Mouse (Mus musculus): ENCODE measurements around the gene Cacna1a.

Cacna1a gene

DNA sequence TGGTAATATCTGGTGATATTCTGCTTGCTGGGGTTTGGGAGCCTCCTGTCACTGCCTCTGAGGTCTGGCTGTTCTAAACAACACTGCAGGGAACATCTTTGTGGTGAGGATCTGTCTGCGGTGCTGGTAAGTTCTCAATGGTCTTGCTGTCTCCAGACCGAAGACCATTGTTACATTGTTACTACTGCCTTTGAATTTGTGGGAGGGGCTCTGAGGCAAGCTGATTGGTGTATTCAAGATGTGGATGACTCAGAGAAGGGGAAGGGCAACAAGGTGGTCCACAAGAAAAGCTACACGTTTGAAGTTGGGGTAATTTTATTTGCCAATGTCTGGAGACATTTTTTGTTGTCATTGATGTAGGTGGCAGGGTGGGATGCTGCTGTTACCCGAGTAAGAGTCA is 40.8 kb downstream of the Cacna1a start:
- TF ChIP-seq GATA4 (IDR thresholded peaks at IDR 0.05; ENCODE audit: insufficient replicate concordance, low read length), result no peak

DNA sequence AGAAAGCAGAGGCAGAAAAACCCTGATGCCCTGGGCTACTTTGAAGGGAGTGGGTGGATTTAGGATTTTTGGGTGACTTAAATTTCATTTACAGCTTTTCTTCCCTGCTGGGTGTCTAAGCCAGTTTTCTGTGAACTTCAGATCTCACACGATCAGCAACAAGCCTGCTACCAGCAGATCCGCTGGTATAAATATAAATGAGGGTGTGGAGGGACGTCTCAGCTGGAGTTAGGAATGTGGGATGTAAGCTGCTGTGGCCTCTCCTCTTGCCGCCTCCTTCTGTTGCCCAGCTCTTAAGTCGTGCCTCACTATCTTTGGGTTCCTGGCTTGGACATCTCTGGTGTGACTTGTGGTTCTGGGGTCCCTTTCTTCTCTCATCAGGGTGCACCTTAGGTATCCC is 41.3 kb downstream of the Cacna1a start:
- no peak for TF ChIP-seq GATA4 (IDR thresholded peaks at IDR 0.05; ENCODE audit: insufficient replicate concordance, low read length)

DNA sequence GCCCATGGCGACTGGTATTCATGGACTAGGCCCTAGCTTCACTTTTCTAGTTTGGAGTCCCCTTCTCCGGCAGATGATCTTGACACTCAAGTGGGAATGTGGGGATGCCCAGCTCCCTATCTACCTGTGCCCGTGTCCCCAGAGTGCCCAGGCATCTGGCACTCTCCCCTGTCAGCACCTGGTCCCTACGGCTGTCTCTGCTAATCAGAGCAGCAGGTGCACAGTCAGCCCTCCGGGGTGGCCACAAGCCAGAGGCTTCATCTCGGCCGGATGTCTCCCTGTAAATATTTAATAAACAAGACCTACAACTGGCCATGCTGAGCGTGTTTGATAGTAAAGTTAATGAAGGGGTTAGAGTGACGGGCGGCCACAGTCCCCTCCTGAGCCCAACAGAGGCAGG is 47.1 kb downstream of the Cacna1a start:
- no peak for TF ChIP-seq GATA4 (IDR thresholded peaks at IDR 0.05; ENCODE audit: insufficient replicate concordance, low read length)

DNA sequence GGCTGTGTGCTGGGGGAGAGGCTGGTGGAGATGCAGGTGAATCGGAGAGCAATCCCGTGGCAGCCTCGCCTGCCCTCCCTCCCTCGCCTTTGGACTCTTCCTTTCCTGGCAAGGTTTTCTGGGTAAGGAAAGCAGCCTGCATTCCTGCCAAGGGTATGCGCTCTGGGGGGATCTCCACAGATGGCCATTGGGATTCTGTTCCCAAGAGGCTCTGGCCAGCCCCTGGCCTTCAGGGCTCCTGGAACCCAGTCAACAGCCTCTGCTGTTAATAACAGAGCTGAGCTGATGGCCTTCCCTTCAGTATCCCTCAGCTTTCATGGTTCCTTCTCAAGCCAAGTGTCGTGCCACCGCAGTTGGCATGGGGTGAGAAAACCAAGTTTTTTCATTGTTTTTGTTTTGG is 51.6 kb downstream of the Cacna1a start:
- no peak for TF ChIP-seq GATA4 (IDR thresholded peaks at IDR 0.05; ENCODE audit: insufficient replicate concordance, low read length)

DNA sequence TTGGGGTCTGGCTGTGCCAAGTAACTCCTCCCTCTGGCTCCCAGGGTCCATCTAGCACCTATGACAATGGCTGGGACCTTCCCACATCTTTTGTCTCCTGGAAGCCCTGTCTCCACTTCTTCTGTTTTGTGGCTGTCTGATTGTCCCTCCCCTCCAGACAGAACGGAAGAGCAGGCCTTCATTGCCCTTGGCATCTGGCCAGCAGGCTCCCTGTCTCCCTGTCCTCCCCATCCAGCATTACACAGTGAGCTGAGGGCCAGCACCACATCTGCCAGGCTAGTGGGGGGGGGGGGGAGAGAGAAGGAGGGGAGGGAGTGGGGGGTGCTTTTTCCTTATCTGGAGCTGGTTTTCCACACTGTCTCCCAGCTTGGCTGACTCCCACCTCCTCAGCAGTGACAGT is 53.8 kb downstream of the Cacna1a start:
- no peak for TF ChIP-seq GATA4 (IDR thresholded peaks at IDR 0.05; ENCODE audit: insufficient replicate concordance, low read length)

DNA sequence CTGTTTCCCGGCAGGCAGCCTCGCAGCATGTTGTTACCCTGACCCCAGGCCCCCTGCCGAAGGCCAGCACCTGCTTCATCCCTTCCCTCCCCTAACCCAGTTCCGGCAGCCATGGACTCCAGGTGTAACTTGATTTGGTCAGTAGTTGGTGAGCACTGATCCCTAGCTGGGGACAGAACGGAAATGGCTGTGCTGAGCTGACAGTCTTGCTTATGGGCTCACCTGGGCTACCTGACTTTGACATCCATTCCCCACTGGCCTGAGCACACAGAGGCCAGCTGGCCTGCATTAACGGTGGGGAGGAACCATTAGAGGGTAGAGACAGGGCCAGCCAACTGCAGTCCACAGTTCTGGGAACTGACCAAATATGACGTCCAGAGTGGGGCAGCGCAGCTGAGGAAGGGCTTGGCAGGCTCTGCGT is 58.3 kb downstream of the Cacna1a start:
- no peak for TF ChIP-seq GATA4 (IDR thresholded peaks at IDR 0.05; ENCODE audit: insufficient replicate concordance, low read length)

DNA sequence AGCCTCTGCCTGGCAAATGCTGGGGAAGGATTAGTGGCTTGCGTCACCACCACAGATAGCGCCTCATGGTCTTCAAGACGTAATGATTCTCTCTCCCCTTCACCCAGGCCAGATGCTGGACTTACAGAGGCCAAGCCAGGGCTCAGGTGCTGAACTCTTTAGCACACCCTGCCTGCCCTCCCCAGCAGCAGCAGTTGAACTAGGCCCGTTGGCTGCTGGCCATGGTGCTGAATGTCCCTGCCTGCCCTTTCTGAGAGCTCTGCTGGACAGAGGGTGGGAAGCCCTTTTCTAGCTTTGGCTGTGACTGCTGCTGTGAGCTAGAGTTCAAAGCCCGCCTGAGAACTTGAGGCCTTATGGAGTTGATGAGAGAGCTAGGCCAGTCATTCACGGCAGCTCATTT is 66.3 kb downstream of the Cacna1a start:
- TF ChIP-seq GATA4 (IDR thresholded peaks at IDR 0.05; ENCODE audit: insufficient replicate concordance, low read length), result no peak

DNA sequence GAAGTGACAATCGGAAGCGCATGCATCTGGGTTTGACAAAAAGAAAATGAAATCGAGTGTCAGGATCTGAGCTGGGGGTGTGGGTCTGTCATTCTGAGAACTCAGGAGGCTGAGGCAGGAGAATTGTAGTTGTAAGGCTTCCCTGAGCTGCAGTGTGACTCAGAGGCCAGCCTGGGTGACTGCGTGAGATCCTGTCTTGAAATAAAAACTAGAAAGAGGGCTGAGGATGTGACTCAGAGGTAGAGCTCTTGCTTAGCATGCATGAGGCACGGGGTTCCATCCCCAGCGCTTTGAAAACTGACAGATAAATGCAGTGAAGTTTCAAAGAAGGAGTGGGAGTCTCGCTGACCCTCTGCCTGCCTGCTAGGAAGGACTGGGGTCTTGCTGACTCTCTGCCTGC is 70.6 kb downstream of the Cacna1a start:
- no peak for TF ChIP-seq GATA4 (IDR thresholded peaks at IDR 0.05; ENCODE audit: insufficient replicate concordance, low read length)

DNA sequence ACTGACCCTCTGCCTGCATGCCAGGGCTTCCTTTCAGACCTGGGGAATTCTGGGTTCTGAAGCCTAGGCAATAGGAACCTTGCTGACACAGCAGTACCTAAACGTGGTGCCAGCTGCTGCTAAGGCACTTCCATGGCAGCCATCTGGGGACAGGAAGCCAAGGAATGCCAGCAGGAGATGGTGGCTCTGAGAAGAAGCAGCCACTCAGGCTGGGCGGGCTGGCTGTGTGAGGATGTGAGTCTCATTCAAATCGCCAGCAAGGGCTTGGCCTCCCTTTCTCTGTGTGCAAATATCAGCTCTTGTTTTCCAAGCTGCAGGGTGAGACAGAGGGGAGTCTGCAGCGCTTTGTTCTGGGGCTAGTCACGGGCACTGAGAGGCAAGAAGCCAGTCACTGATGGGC is 71.0 kb downstream of the Cacna1a start:
- TF ChIP-seq GATA4 (IDR thresholded peaks at IDR 0.05; ENCODE audit: insufficient replicate concordance, low read length), result no peak

DNA sequence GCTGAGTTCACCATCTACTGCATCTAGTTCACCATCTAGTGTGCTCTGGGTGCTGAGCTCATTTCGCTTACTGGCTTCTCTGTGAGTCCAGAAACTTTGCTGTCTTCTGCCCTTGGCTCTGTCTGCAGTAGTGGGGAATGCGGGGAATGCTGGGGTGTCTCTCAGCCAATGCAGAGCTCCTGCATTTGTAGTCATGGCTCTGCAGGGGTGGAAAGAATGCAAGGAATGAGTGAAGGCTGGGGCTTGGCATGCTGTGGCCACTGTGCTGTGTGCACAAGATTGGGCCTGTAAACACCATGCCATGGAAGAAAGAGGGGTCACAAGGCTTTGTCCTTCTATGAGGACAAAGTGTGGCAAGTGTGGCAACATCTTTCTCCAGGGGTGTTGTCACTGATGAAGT is 72.5 kb downstream of the Cacna1a start:
- no peak for TF ChIP-seq GATA4 (IDR thresholded peaks at IDR 0.05; ENCODE audit: insufficient replicate concordance, low read length)

DNA sequence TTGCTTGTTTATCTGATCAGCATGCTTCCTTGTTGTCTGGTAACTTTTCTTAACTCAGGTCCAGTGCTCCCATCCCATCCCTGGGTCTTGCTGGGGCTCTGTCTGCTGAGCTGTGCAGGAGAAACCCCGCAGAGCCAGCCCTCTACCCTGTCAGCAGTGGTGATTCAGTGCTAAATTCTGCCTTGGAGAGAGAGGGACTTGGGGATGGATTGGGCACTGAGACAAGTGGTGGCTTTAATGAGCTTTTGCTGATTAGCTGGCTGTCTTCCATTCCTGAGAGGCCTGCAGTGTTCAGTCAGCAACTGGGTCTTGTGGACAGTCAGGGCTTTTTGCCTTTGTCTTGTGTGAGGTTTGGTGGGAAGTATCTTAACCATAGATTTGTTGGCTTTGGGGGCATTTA is 78.7 kb downstream of the Cacna1a start:
- TF ChIP-seq GATA4 (IDR thresholded peaks at IDR 0.05; ENCODE audit: insufficient replicate concordance, low read length), result no peak

DNA sequence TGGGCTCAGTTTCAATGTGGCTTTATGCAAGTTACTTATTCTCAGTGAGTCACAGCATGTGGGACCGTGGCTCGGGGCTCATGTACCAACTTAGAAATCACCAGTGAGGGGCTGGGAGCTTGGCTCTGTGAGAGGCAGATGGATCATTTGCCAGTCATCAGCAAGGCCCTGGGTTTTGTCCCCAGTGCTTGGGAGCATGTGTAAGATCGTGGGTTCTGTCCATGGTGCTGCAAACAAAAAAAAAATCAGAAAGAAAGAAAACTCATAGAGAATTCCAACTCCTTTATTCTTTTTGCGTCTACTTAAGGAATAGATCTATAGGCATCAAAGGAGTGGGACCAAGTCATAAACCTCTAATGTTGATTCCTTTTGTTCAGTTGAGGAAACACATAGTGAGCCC is 80.8 kb downstream of the Cacna1a start:
- TF ChIP-seq GATA4 (IDR thresholded peaks at IDR 0.05; ENCODE audit: insufficient replicate concordance, low read length), result no peak

DNA sequence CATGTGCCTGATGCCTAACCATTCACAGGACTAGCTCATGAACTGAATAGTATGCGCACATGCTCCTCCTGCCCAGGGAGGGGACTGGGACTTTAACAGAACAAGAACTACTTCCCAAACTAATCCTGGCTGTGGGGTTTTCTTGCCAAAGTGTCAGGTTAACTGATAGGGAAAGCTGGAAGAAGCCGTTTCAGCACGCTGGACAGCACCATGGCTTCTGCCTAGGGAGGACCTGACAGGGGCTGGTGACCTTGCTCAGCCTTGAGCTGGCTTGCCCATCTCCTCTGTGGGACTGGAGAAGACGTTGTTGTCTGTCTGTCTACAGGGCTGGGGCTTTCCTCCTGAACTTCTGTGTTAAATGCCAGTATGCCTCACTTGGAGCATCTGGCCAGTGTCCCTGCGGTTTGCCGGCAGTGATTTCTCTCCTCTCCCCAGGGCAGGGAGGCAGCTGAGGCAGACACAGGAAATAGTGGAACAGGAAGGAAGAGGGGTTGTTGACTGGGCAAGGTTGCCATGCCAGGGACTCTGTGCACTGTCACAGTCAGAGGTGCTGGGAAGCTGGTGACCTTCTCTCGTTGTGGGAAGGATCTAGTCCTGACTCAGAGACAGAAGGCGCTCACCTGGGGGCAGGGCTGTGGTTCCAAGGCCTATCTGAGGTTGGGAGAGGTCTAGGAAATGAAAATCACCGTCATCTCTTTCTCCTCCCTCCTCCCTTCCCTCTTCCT is 83.2 kb downstream of the Cacna1a start:
- no peak for TF ChIP-seq GATA4 (IDR thresholded peaks at IDR 0.05; ENCODE audit: insufficient replicate concordance, low read length)

DNA sequence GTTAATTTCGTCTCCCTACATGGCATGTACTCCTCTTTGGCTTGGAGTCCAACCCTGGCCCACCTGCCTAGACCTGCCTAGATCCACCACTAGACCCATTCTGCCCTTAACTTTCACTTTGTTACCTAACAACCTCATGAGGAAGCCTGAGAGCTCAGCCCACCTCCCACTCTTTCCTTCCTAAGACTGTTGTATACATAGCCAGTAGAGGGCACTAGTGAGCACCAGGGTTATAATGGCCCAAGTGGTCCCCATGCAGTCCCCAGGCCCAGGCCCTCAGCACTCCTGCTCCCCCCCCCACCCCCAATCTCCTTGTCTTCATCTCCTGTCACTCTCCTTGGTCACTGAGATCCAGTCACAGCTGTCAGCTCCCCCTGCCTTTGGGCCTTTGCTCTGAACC is 86.2 kb downstream of the Cacna1a start:
- TF ChIP-seq GATA4 (IDR thresholded peaks at IDR 0.05; ENCODE audit: insufficient replicate concordance, low read length), result no peak

DNA sequence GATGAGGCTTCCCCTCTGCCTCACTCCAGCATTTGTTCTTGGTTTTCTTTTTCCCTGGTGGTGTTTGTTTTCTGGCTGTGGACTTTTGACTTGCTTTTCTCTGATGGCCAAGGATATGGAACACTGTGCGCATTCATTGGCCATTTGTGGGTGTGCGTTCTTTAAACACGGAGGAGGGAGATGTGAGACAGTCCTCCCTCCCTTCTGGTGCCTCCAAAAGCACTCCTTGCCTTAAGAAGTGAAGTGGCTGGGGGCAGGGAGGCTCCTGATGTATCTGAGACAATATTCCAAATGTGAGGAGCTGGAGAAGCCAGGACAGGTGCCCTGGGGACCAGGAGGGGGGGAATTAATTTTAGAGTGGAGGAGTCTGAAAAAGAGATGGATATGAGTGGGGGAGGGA is 89.1 kb downstream of the Cacna1a start:
- no peak for TF ChIP-seq GATA4 (IDR thresholded peaks at IDR 0.05; ENCODE audit: insufficient replicate concordance, low read length)

DNA sequence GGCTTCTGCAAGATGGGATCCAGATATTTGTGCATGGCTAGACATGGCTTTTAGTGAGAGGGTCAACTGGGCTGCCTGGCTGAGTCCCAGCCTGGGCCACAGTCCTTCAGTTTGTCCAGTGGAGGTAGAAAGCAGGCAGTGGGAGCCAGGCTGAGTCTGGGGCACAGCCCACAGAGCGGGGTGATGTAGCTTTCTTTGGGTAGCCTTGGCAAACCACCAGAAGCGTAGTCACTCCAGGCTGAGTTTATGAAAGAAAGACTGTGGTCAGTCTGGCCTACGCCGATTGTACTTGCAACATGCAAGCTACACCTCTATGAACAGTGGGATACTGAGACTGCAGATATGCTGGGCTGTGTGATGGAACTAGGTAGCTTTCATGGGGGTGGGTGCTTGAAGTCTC is 94.8 kb downstream of the Cacna1a start:
- no peak for TF ChIP-seq GATA4 (IDR thresholded peaks at IDR 0.05; ENCODE audit: insufficient replicate concordance, low read length)

DNA sequence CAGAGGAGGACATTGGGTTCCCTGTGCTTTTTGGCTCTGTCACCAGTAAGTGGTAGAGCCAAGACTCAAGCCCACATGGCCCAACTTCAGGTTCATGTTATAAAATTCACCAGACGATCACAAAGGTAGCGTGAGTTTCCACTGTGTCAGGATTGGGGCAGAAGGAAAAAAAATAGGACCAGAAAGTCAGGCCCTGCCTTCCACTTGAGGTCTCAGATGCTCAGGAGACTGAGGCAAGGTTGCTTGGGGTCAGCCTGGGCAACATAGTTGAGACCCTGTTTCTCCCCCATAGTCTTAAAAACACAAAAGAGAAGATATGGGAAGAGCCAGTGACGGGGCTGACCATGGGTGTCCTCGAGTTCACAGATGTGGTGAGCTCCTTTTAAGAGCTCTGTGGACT is 97.1 kb downstream of the Cacna1a start:
- TF ChIP-seq GATA4 (IDR thresholded peaks at IDR 0.05; ENCODE audit: insufficient replicate concordance, low read length), result no peak
